Mouse (Mus musculus) adrenal gland, postnatal 14 days (tissue): ENCODE data around the gene Sfxn4. TPM values are rescaled to one million over a fixed set of nuclear protein-coding genes. Genes with fewer than 3 reads are reported as not detected.

Experiments
- total RNA-seq: library from RNA; stranded (reverse); gene quantifications from 2 replicates; pipeline ENCODE4 v1.2.3, GENCODE M21; 2021

The Sfxn4 gene
- total RNA-seq, 1 experiment from 2014 or later: 5.6 TPM

Other genes starting within 250 kb of the Sfxn4 start
- gene Nanos1, start 105.5 kb downstream of the Sfxn4 start, total RNA-seq: 1.5 and 1.9 TPM in 2 replicates
- gene Eif3a, start 70.8 kb downstream of the Sfxn4 start, total RNA-seq: 166 and 178 TPM in 2 replicates
- 26.3 and 31.9 TPM in 2 replicates for gene Fam45a, start 49.9 kb downstream of the Sfxn4 start, total RNA-seq
- 509 and 525 TPM in 2 replicates for gene Prdx3, start 13.1 kb upstream of the Sfxn4 start, total RNA-seq
- 16.5 and 16.6 TPM in 2 replicates for gene Grk5, start 28.3 kb upstream of the Sfxn4 start, total RNA-seq